Mouse (Mus musculus): ENCODE measurements at regions not wholly inside any gene's neighbourhood (a gene's known extent, or its start where the extent isn't known, plus 50 kb on each side); places are given as distances from the start of the nearest gene placed in this dataset.

DNA sequence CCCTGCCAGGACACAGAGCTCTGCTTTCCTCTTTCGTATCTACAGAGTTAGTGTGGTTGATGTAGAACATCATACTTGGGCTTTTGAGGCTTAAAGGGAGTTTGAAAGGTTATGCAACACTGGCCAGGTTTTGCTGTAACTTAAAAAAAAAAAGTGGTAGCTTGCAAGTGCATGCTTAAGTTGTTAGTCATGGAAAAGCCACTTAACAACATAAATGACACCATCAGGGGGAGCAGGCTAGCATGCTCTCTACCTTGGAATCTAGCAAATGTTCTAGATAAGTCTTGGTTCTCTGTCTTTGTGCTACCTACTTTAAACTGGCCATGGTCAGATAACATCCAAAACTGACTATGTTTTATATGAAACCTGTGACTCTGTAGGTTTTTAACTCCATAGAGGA lies 176.6 kb upstream of the Prr30 start:
- no peak for TF ChIP-seq CTCF (IDR thresholded peaks at IDR 0.05; ENCODE audit: low read depth, low read length)
- TF ChIP-seq POLR2A (IDR thresholded peaks at IDR 0.05; ENCODE audit: borderline replicate concordance, low read depth, low read length) = no peak

Measured in bone marrow macrophage, adult 2 months (primary cell).